Mouse (Mus musculus) stomach, postnatal 0 days (tissue): ENCODE results near the gene Gm42372.

Source experiments
- CTCF ChIP-seq: IDR thresholded peaks from 2 replicates; pipeline ENCODE4 v1.5.1; 2016; ENCODE audit warnings: antibody characterized with exemption, low read depth, mild to moderate bottlenecking, moderate library complexity
- EP300 ChIP-seq: optimal IDR thresholded peaks from 2 replicates; pipeline ENCODE3; 2016; ENCODE audit warnings: antibody characterized with exemption

- no peak for TF ChIP-seq CTCF
- no peak for TF ChIP-seq EP300
Observed at GRCm38 (mm10) chr7:17025505-17025894, 42.6 kb downstream of the Gm42372 start.
